Mouse (Mus musculus) embryonic fibroblast, embryonic 13.5 days (primary cell): Measurements from ENCODE around the gene Tmem59l. TPM values are rescaled to one million over a fixed set of nuclear protein-coding genes. Genes with fewer than 3 reads are reported as not detected.
A peak's percentile ranks its signal among the peaks of the same experiment; 100 is the strongest.

Experiments
- H3K27ac ChIP-seq: 2 replicates; pipeline ENCODE4 v1.5.1; 2012; ENCODE audit warnings: low read length, control low read depth, inconsistent platforms; ENCODE audit not compliant: insufficient read depth
- H3K4me1 ChIP-seq: 2 replicates; pipeline ENCODE4 v1.6.1; 2011; ENCODE audit warnings: low read length; ENCODE audit not compliant: control insufficient read depth, insufficient read depth
- H3K4me3 ChIP-seq: 2 replicates; pipeline ENCODE4 v1.5.1; 2011; ENCODE audit warnings: mild to moderate bottlenecking, control low read depth, low read length; ENCODE audit not compliant: insufficient read depth
- CTCF ChIP-seq: IDR thresholded peaks from 2 replicates; pipeline ENCODE4 v1.5.1; 2011; ENCODE audit warnings: mild to moderate bottlenecking, control low read depth, low read length, moderate library complexity, borderline replicate concordance; ENCODE audit not compliant: insufficient read depth
- POLR2A ChIP-seq: IDR thresholded peaks from 2 replicates; pipeline ENCODE4 v1.6.1; 2011; ENCODE audit warnings: low read depth, mild to moderate bottlenecking, control low read depth, low read length, moderate library complexity
- polyA plus RNA-seq: library from polyadenylated mRNA; stranded (reverse); fragments of >200 nt; gene quantifications from 2 replicates; pipeline ENCODE4 v1.2.4, GENCODE M21; 2011; ENCODE audit warnings: low read depth; ENCODE audit not compliant: missing spikeins, insufficient read length

The Tmem59l gene
- polyA plus RNA-seq, 1 experiment: 0.58 TPM

GRCm38 (mm10) chr8:70509281-70509952, 22.3 kb upstream of the Tmem59l start:
- no peak for TF ChIP-seq POLR2A
- TF ChIP-seq CTCF: no peak
- no peak overlapping the region for H3K27ac ChIP-seq
- peak overlapping the region; percentile 98 for H3K4me3 ChIP-seq
- H3K4me1 ChIP-seq: peaks cover 5% of the 10 kb centered on the region; the same call in 1 of the 2 replicates

- H3K4me3 ChIP-seq: no peak overlapping the region
- peaks cover 8% of the 10 kb centered on the region; the same call in 1 of the 2 replicates for H3K4me1 ChIP-seq
- TF ChIP-seq CTCF (no peak), POLR2A (no peak; the same call in 1 of the 2 replicates)
- no peak overlapping the region for H3K27ac ChIP-seq
These were observed 19.9 kb upstream of the Tmem59l start for GRCm38 (mm10) chr8:70507027-70507393.

- peaks cover 8% of the 10 kb centered on the region; the same call in 1 of the 2 replicates for H3K4me1 ChIP-seq
- peak within 1 kb of the TSS; percentile 45 for H3K27ac ChIP-seq
- H3K4me3 ChIP-seq: peak within 1 kb of the TSS; percentile 56
- TF ChIP-seq POLR2A: peak; percentile 68
- peak; percentile 70 for TF ChIP-seq CTCF
These were observed 19.3 kb upstream of the Tmem59l start, which contains the start of gene Rex1bd for GRCm38 (mm10) chr8:70506328-70507026. Gene Rex1bd, minus strand, starts transcription at chr8:70506752.

- TF ChIP-seq CTCF (no peak), POLR2A (no peak; the same call in 1 of the 2 replicates)
These were observed 18.7 kb upstream of the Tmem59l start for GRCm38 (mm10) chr8:70505698-70506327.

GRCm38 (mm10) chr8:70504851-70505250, 17.7 kb upstream of the Tmem59l start:
- TF ChIP-seq POLR2A (no peak), CTCF (peak; percentile 57; the same call in 1 of the 2 replicates)
- peak overlapping the region; percentile 45 for H3K27ac ChIP-seq
- H3K4me1 ChIP-seq: peaks cover 8% of the 10 kb centered on the region; the same call in 1 of the 2 replicates
- no peak overlapping the region for H3K4me3 ChIP-seq

More at GRCm38 (mm10) chr8:70505698-70506327, 18.7 kb upstream of the Tmem59l start:
- Histone ChIP-seq H3K27ac (peak overlapping the region; percentile 45), H3K4me1 (peaks cover 8% of the 10 kb centered on the region; the same call in 1 of the 2 replicates), H3K4me3 (peak overlapping the region; percentile 56)

GRCm38 (mm10) chr8:70504291-70504716, 17.1 kb upstream of the Tmem59l start:
- TF ChIP-seq CTCF: no peak
- TF ChIP-seq POLR2A: no peak
- Histone ChIP-seq H3K4me3 (no peak overlapping the region), H3K27ac (peak overlapping the region; percentile 45), H3K4me1 (peaks cover 8% of the 10 kb centered on the region; the same call in 1 of the 2 replicates)

GRCm38 (mm10) chr8:70503062-70503750, 16.0 kb upstream of the Tmem59l start:
- H3K4me1 ChIP-seq: peaks cover 8% of the 10 kb centered on the region; the same call in 1 of the 2 replicates
- TF ChIP-seq CTCF (peak; percentile 57), POLR2A (no peak)
- peak overlapping the region; percentile 41; the same call in 1 of the 2 replicates for H3K27ac ChIP-seq
- no peak overlapping the region for H3K4me3 ChIP-seq

- no peak overlapping the region for H3K4me3 ChIP-seq
- H3K27ac ChIP-seq: no peak overlapping the region
- TF ChIP-seq POLR2A (no peak), CTCF (no peak)
- peaks cover 8% of the 10 kb centered on the region; the same call in 1 of the 2 replicates for H3K4me1 ChIP-seq
These were observed 15.4 kb upstream of the Tmem59l start for GRCm38 (mm10) chr8:70502540-70502939.
